Mouse (Mus musculus) stomach, embryonic 14.5 days (tissue): ENCODE results near the gene Gm5136. TPM values are rescaled to one million over a fixed set of nuclear protein-coding genes. Genes with fewer than 3 reads are reported as not detected.

Experiments
- ATAC-seq: fragments of 200-750 bp; cut with Nextera tagmentation; 2 replicates; pipeline ENCODE4 v1.8.0; 2017; ENCODE audit warnings: low read depth, moderate TSS enrichment; ENCODE audit not compliant: insufficient number of reproducible peaks, insufficient read depth, low FRiP score
- H3K27ac ChIP-seq: fragments of 300-500 bp; sonication (generic); 2 replicates; pipeline ENCODE4 v1.5.1; 2014; ENCODE audit warnings: mild to moderate bottlenecking, low read length, moderate library complexity, mixed read lengths
- H3K27me3 ChIP-seq: fragments of 300-500 bp; sonication (generic); 2 replicates; pipeline ENCODE4 v1.6.1; 2014; ENCODE audit warnings: low read length, control low read depth, mixed read lengths; ENCODE audit not compliant: control insufficient read depth, insufficient read depth
- H3K36me3 ChIP-seq: fragments of 300-500 bp; sonication (generic); 2 replicates; pipeline ENCODE4 v1.6.1; 2014; ENCODE audit warnings: mild to moderate bottlenecking, control low read depth, low read length, moderate library complexity, mixed read lengths; ENCODE audit not compliant: control insufficient read depth, insufficient read depth
- H3K4me1 ChIP-seq: fragments of 300-500 bp; sonication (generic); 2 replicates; pipeline ENCODE4 v1.6.1; 2014; ENCODE audit warnings: low read length, control low read depth, mixed read lengths; ENCODE audit not compliant: control insufficient read depth, insufficient read depth
- H3K4me2 ChIP-seq: fragments of 300-500 bp; sonication (generic); replicated peaks from 2 replicates; pipeline ENCODE4 v1.6.1; 2014; ENCODE audit warnings: low read depth, low read length, control low read depth
- H3K4me3 ChIP-seq: fragments of 300-500 bp; sonication (generic); 2 replicates; pipeline ENCODE4 v1.5.1; 2014; ENCODE audit warnings: low read depth, low read length, control low read depth
- H3K9ac ChIP-seq: fragments of 300-500 bp; sonication (generic); replicated peaks from 2 replicates; pipeline ENCODE4 v1.6.1; 2014; ENCODE audit warnings: low read depth, mild to moderate bottlenecking, control low read depth, low read length, moderate library complexity, mixed read lengths
- H3K9me3 ChIP-seq: fragments of 300-500 bp; sonication (generic); 2 replicates; pipeline ENCODE4 v1.6.1; 2016; ENCODE audit warnings: low read depth, low read length, control low read depth; ENCODE audit not compliant: control insufficient read depth
- WGBS: fragments of 180-500 bp; shearing (Covaris S2); extraction: QIAGEN DNeasy Blood & Tissue Kit; methylation state at CpG from one replicate; pipeline ENCODE4 v1.1.7; 2014; 5-methylcytosine and 5-hydroxymethylcytosine counted together
- polyA plus RNA-seq: library from polyadenylated mRNA; unstranded; fragments of >200 nt; fragmentation: Nextera tagmentation; extraction: Ambion mirVana; gene quantifications from 2 replicates; pipeline ENCODE4 v1.2.1, GENCODE M21; 2014

The Gm5136 gene
- polyA plus RNA-seq, 1 experiment from 2014 or later = not detected

GRCm38 (mm10) chr10:108656898-108657297 lies 43.1 kb downstream of the Gm5136 start:
- no peak overlapping the region for H3K4me2 ChIP-seq
- H3K9me3 ChIP-seq = no peaks in the 10 kb centered on the region
- no peak overlapping the region for H3K9ac ChIP-seq
- no peaks in the 10 kb centered on the region for H3K27me3 ChIP-seq
- no peak overlapping the region for H3K4me3 ChIP-seq
- H3K36me3 ChIP-seq = no peaks in the 10 kb centered on the region
- ATAC-seq = no peak
- no peaks in the 10 kb centered on the region for H3K4me1 ChIP-seq
- no peak overlapping the region for H3K27ac ChIP-seq
- WGBS = 76% methylated on average over 4 of the region's 4 CpGs

- no peak for ATAC-seq
- WGBS = 96% methylated on average over 11 of the region's 11 CpGs
Measured at GRCm38 (mm10) chr10:108655074-108655473, 44.9 kb downstream of the Gm5136 start.

GRCm38 (mm10) chr10:108652831-108653230 lies 47.1 kb downstream of the Gm5136 start:
- Histone ChIP-seq H3K4me2 (no peak overlapping the region), H3K27me3 (no peaks in the 10 kb centered on the region), H3K9me3 (no peaks in the 10 kb centered on the region), H3K36me3 (no peaks in the 10 kb centered on the region), H3K4me3 (no peak overlapping the region), H3K4me1 (no peaks in the 10 kb centered on the region), H3K27ac (no peak overlapping the region), H3K9ac (no peak overlapping the region)
- ATAC-seq = no peak
- WGBS = 51% methylated on average over 8 of the region's 8 CpGs

More at GRCm38 (mm10) chr10:108655074-108655473, 44.9 kb downstream of the Gm5136 start:
- no peak overlapping the region for H3K9ac ChIP-seq
- H3K4me1 ChIP-seq = no peaks in the 10 kb centered on the region
- H3K27me3 ChIP-seq = no peaks in the 10 kb centered on the region
- no peak overlapping the region for H3K4me2 ChIP-seq
- H3K27ac ChIP-seq = no peak overlapping the region
- no peak overlapping the region for H3K4me3 ChIP-seq
- H3K36me3 ChIP-seq = no peaks in the 10 kb centered on the region
- H3K9me3 ChIP-seq = no peaks in the 10 kb centered on the region

GRCm38 (mm10) chr10:108652066-108652465 lies 47.9 kb downstream of the Gm5136 start:
- H3K4me2 ChIP-seq = no peak overlapping the region
- H3K4me1 ChIP-seq = no peaks in the 10 kb centered on the region
- H3K4me3 ChIP-seq = no peak overlapping the region
- WGBS = 69% methylated on average over 8 of the region's 8 CpGs
- H3K27ac ChIP-seq = no peak overlapping the region
- no peaks in the 10 kb centered on the region for H3K9me3 ChIP-seq
- H3K36me3 ChIP-seq = no peaks in the 10 kb centered on the region
- no peak for ATAC-seq
- H3K27me3 ChIP-seq = no peaks in the 10 kb centered on the region
- H3K9ac ChIP-seq = no peak overlapping the region

- ATAC-seq = no peak
- Histone ChIP-seq H3K27ac (no peak overlapping the region), H3K27me3 (no peaks in the 10 kb centered on the region), H3K9ac (no peak overlapping the region), H3K4me3 (no peak overlapping the region), H3K9me3 (no peaks in the 10 kb centered on the region), H3K4me2 (no peak overlapping the region), H3K36me3 (no peaks in the 10 kb centered on the region), H3K4me1 (no peaks in the 10 kb centered on the region)
- WGBS = 59% methylated on average over 7 of the region's 7 CpGs
Measured at GRCm38 (mm10) chr10:108649174-108649573, 50.8 kb downstream of the Gm5136 start.
